Mouse (Mus musculus) bone marrow, adult 2 months (tissue): ENCODE measurements around the gene Clip2.

Experiments
- CTCF ChIP-seq: fragments of 200-500 bp; IDR thresholded peaks from 2 replicates; pipeline ENCODE4 v1.5.1; 2011; ENCODE audit warnings: low read length, control low read depth; ENCODE audit not compliant: control insufficient read depth, insufficient read depth
- POLR2A ChIP-seq: fragments of 200-500 bp; IDR thresholded peaks from 2 replicates; pipeline ENCODE4 v1.6.1; 2011; ENCODE audit warnings: low read depth, mild to moderate bottlenecking, control low read depth, low read length, borderline replicate concordance; ENCODE audit not compliant: control insufficient read depth

DNA sequence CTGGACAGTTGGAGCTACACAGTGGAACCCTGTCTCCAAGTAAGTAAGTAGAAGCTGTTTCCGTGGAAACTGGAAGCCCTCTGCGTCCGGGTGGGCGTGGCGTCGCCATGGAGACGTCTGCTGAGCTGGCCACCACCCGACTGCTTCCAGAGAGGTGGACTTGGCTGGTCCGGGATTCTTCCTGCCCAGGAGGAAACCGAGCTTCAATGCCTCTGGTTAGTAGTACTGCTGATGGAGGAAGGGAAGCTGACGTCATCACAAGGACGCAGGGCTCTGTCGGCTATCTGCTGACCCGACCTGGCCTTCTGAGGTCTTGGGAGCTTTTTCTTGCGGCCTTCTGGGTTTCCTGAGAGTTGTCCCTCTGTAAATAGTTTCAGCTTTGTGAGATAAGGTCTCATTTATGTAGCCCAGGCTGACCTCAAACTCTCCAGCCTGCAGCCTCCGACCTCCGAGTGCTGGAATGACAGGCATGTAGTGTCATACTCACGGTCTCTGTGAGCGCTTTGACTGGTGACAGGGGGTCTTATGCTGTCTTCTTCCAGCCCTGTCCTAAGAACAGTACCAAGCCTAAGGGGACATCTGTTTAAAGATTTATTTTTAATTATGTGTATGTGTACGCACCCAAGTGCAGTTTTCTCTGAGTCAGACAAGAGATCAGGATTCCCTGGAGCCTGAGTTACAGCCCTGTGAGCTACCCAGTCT lies 3.4 kb upstream of the Clip2 start:
- TF ChIP-seq CTCF (no peak), POLR2A (no peak)
